Mouse (Mus musculus) thymus, postnatal 10 days (tissue): ENCODE data around the gene Oxld1.

Source experiments
- DNase-seq, 2 experiments: peaks; one replicate each; pipeline ENCODE4 v3.0.0; 2021; ENCODE audit warnings: low spot score in 2 of 2

Gene Oxld1

DNA sequence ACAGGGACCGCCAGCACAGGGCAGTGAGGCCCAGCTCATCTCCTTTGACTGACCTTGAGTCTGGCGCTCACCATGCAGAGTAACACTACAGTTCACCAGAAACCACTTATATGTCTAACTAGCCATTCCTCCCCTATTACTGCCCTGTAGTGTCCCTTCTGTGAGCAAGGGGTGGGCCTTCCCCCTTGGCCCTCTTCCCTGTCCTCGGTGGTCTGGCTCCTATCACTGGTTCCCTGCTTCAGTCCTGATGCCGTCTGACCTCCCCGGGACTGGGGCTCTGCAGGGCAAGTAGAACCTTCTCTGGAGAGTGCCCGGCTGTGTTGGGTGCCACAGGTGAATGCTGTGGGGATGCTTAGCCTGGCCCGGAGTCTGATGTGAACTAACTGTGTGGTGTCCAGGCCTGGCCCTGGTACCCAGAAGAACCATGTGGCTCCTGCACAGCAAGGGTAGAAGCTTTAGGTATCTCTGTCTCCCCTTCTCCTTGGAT, 25.6 kb upstream of the Oxld1 start:
- DNase-seq = no peak

DNA sequence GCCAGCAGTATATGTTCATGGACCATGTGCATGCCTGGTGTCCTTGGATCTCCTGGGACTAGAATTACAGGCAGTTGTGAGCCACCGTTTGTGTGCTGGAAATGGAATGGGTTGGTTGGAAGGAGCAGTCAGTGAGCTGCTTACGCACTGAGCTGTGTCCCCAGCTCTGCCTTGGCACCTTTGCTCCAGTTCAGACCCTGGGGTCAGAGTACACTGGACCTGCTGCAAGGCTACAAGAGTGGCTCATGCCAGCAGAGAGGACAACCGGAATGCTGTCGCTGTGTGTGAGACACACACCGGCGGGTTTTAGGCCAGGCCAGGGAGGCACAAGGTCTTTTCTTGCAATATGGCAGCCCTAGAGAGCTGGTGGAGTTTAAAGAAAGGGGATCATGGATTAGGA, 14.2 kb upstream of the Oxld1 start:
- no peak for DNase-seq

DNA sequence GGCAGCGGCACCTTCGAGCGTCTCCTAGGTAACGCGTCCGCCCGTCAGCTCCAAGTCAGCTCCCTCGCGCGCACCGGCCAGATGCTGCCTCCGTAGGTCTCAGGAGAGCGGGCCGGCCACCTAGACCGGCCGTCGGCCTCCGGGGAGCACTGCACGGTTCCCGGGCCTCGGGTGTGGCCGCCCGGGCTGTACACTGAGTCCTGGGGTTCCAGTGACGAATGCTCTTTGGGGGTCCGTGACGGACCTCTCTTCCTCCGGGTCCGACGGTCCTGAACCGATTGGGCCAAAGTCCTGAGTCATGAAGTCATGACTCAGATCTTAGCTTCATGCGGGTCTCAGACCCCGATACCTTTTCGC, 9.8 kb upstream of the Oxld1 start:
- no peak for DNase-seq

DNA sequence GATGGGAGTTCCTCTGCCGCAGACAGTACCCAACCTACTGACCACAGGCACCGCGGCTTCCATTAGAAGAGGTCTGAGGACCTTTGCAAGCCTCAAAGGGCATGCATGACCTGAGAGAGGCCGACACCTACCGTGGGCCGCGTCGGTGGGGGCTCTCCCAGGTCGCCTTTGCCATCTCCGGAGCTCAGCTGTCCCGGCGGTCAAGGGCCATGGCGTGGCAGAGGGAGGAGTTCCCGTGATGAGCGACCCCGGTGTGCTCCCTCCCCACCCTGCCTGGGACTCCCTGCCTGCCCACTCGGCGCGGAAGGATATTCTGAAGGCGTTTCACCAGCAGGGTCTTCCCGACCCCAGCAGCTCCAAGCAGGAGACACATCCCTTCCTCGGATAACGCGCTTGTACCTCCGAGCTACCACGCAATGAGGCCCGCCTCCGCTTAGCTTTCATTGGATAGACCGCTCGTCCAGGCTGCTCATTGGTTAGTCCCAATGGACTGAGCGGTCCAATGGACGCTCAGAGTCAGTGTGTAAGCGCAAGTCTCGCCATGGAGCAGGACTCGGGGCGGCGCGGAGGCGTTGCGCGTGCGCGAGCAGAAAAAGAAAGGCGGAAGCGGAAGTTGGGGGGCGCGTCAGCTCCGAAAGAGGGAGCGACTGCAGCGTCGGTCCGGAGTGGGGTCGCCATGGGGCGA, 9.3 kb upstream of the Oxld1 start, which contains the start of gene Arl16:
TSS of gene Arl16 (minus strand) at position 557 of the 685 bp plus-strand sequence.
- DNase-seq = peak; percentile 95

DNA sequence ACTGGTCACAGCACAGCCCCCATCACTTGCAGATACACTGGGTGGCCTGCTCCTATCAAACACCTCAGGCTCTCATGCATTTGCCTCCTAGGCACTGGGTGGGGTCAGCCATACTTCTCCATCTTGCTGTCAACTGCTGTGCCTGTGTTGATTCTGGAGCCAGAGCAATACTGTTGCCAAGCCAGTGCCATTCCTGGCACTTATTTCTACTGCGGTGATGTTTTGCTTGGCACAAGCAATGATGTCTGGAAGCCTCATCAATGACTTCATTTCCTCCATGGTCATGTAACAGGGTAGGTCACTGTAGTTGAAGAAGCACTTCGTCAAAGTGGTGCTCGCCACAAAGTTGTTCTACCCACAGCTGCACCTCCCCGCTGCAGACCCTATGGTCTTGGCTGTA, 7.7 kb upstream of the Oxld1 start:
- DNase-seq = no peak

DNA sequence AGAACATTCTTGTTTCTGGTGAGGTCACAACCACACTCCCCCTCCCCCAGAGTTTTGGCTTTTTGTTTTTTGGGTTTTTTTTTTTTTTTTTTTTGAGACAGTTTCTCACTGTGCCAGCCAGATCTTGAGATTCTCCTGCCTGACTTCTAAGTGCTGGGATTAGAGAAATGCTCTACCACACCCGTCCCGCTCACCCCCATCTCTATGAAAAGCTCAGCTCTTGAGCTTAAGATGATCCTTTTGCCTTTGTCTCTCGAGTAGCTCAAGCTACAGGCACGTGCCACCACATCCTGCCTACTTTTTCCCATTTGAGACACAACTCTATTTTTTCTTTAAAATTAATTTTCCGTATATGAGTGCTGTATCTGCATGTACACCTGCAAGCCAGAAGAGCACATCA, 6.5 kb upstream of the Oxld1 start:
- no peak for DNase-seq

DNA sequence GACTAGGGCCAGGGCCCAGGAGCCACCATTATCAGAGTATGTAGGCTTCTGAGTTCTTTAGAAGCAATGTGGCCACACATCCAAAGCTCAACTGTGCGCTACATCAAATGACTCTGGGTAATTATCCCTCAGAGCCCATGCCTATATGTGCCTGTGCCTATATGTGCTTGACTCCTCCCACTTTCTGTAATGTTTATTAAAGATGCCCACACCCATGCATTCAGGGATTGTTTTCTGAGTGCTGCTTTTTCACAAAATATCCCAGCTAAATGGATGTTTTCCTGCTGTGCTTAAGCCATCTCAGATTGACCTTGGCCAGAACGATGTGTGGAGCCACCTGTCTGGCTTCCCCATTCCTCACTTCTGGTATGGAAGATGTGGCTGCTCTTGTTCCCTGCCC, 5.7 kb upstream of the Oxld1 start:
- DNase-seq = no peak

DNA sequence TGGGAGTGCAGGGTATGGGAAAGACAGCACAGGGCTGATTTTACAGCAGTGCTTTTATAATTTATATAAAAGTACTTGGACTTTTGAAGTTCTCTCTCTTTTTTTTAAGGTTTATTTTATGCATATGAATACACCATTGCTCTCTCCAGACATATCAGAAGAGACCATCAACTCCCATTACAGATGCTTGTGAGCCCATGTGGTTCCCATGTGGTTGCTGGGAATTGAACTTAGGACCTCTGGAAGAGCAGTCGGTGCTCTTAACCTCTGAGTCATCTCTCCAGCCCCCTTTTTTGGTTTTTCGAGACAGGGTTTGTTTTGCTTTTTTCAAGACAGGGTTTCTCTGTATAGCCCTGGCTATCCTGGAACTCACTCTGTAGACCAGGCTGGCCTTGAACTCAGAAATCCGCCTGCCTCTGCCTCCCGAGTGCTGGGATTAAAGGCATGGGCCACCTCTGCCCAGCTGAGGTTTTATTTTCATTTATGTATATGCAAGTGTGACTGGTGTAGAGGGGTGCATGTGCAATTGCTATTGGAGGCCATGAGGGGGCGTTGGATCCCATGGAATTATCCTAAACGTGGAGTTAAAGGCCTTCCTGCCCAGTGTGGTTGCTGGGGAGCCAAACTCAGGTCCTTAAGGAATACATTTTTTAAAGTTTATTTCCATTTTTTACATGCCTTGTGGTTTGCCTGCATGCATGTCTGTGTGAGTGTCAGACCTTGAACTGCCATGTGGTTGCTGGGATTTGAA, 1.2 kb upstream of the Oxld1 start:
- DNase-seq = no peak

DNA sequence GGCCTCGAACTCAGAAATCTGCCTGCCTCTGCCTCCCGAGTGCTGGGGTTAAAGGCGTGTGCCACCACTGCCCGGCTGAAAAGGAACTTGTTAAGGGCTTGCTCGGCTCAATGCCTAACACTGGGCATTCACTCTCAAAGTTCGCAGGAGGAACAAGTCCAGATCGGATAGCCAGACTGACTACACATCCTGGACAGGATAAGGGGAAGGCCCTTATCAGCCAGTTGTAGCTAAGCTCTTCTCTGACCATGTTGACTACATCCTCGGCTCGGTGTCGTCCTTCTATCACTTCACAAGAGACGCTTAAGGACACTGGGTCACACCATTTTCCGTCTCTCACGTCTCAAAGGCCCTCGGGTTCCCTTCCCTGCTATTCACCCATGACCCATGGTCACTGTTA, 498 bp downstream of the Oxld1 start:
- DNase-seq = no peak

DNA sequence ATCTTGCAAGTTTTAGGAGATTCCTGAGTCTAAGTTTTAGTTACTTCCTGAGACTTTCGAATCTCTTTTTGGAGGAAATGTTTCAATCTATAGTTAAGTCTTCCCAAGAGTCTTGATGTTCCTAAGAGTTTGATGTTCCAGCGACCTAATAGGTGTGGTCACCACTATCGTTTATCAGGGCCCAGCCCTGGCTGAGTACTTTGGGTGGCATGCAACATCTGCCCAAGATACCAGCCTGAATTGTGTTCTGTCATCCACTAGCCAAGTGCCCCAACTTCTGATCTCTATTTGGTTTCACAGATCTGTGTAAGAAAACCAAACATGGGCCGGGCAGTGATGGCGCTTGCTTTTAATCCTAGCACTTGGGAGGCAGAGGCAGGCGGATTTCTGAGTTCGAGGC, 2.5 kb downstream of the Oxld1 start:
- DNase-seq = no peak

DNA sequence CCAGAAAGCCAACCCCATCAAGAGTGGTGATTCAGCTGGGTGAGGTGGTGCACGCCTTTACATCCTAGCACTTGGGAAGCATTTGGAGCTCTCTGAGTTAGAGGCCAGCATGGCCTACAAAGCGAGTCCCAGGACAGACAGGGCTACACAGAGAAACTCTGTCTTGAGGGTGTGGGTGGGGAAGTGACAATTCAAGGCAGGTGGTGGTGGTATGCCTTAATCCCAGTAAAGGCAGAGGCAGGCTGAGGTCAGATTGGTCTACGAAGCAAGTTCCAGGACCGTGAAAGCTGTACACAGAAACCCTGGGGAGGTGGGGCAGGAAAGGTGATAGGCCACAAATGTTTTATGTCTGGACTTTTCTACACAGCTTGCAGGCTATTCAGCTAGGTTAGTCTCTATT, 2.9 kb downstream of the Oxld1 start:
- no peak for DNase-seq

DNA sequence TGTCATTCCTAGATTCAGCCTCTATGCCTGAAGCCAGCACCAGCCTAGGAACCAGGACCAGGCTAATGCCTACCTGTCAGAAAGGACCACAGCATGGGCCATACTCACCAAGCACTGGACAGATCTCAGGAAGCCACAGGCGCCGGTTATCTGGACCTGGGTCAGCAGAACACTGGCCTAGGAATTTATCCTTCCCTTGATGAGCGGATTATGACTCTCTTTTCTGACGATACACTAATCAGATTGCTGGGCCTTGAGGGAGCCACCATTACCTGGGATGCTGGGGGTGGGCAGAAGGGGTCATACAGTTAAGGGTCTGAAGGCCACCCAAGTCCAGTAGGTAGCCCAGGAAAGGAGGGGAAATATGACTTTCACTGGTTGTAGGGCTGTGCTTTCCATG, 4.6 kb downstream of the Oxld1 start, which contains the start of gene Pde6g:
TSS of gene Pde6g (minus strand) at position 195 of the 400 bp plus-strand sequence.
- DNase-seq = no peak

DNA sequence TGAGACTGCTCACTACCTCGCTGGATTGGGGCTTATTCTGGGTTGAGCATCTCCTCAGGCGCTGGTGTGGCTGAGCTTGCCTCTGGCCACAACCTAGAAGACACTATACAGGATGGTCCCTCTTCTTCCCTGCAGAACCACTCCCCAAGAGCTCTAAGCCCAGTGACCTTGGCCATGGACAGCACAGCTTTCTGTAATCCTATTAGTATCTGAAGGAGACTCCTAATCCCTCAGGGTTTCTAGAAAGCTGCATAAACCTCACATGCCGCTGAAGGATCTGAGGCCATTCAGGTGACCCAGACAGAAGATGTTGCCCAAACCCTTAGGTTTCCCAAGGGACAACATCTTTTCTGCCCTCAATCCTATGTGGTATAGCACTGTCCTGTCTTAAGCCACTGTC, 5.6 kb downstream of the Oxld1 start:
- no peak for DNase-seq

DNA sequence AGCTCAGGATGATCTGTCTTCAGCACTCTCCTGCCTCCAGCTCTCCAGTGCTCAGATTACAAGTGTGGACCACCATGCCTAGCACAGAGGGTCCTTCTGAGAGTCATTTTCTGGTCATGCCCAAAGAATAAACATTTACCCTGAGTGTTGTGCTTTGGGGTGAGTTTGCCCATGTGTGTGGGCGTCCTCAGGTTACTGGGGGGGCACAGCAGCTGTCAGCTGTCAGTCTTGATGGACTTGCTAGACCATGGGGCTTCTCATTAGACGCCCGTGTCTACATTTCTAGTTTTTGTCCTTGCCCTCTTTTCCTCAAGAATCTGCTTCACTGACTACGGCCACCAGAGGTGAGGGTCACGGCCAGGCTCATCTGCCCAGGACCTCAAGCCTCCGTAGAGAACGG, 10.7 kb downstream of the Oxld1 start:
- DNase-seq = no peak

DNA sequence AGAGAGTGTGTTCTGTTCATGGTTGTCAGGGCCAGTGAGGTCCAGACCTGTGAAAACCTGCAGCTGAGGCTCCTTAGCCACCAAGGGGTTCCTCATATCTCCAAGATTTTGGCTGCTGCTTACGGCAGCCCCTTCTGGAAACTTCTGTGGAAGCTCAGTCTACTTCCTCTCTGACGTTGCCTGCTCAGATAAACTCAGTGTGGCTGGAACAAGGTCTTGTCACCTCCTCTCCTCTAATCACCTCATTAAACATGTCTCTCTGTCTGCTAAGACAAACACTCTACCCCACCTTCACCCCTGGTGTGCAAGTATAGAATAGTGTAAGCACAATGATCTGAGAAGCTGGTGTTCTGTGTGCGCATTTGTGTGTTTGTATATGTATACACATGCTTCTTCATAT, 12.4 kb downstream of the Oxld1 start:
- DNase-seq = no peak

DNA sequence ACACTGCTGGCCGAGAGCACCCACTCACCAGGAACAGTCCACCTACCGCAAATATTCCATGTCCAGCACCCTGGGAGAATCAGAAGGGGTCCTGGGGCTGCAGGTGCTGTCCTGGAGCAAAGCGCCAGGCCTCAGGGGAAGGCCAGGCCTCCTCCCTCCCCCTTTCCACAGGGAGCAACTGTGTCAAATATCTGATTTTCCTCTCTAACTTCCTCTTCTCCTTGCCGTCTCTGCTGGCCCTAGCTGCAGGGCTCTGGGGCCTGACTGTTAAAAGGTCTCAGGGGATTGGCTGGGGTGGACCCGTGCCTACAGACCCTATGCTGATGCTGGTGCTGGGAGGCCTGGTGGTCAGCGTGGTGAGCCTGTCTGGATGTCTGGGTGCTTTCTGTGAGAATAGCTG, 13.8 kb downstream of the Oxld1 start:
- no peak for DNase-seq

DNA sequence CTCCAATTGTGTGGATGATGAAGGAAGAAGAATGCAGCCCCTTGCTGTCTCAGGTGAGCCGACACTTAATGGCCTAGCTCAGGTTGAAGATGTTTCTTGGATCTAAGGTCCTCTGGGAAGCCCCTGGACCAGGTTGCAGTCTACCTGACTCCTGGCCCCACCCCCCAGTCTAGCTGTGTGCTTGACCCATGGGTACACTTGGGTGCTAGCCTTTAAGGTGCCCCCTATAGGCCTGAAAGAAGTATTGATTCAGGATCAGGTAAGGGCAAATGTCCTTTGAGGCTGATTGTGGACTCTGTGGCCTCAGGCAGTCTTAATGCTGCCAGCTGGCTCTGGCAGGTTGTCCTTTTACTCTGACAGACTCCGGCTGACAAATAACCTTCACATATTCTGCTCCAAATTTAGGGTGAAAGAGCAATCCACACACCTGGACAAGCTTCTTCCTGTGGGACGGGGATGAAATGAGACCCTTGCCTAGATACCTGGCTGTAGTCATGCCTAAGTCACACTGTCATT, 15.0 kb downstream of the Oxld1 start:
- no peak for DNase-seq

DNA sequence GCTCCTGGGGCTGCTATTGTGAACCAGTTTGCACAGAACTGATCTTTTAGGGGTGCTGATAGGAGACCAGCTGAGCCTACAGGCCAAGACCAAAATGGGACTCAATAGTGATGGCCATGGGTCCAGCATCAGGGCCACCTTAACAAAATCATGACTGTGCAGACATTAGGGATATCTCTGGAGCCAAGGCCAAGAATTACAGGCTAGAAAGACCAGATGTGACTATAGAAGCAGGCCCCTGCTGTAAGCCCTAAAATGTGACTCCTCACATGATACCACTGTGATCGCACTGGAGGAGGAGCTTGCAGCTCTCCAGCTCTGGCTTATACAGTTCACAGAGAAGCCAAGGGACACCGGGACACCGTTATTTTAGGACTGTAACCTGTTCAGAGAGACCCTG, 15.5 kb downstream of the Oxld1 start, which contains the start of gene Tspan10:
TSS of gene Tspan10 (plus strand) at position 301 of the 400 bp plus-strand sequence.
- no peak for DNase-seq

DNA sequence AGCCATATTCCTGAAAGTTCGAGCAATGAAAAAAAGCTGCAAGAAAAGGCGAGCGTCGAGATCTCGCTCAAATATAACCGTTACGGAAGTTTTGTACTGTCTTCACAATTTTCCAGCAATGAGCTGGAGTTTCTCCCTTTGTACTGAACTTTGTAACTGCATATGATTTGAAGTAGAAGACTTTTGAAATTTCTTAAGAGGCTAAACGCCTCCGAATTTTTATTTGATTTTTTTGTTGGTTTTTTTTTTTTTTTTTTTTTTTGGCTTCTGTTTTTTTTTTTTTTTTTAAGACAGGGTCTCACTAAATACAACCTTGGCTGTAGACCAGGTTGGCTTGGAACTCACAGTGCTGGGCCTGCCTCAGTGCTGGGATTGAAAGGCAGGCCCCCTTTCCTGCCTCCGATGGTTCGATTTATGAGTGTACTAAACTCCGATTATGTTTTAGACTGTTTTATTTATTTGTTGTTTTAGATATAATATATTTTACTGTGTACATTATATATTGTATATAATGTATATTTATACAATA, 19.9 kb downstream of the Oxld1 start:
- DNase-seq = no peak

DNA sequence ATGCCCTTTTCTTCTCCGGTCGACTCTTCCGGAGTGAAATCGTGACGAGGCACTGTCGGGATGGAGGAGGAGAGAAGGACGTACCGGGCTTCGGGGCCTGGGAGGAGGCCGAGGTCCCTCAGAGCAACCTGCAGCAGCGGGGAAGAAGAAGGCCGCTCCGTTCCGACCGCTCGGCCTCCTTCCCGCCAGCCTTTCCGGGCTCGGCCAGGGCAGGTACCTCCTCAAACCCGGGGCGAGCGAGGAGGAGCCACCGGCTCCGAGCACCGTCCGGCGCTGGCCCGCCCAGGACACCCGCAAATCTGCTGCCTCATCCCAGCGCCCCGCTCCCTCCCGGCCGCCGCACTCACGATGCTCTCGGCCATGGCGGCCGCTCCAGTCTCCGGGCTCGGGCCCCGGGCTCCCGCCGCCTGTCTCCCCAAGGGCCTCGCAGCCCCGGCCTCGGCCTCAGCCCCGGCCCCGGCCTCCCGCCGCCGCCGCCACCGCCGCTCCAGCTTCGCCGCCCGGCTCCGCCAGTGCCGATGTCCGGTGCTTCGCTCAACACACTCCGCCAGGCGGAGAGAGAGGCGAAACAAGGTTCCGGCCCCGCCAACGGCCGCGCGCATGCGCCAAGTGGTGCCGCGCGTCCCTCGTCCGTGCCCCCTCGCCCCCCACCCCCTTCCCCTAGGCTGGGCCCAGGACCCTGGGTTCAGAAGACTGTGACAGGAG, 20.6 kb downstream of the Oxld1 start, which contains the start of gene Nploc4:
TSS of gene Nploc4 (minus strand) at position 557 of the 705 bp plus-strand sequence.
- peak; percentile 79 to 90 for DNase-seq

DNA sequence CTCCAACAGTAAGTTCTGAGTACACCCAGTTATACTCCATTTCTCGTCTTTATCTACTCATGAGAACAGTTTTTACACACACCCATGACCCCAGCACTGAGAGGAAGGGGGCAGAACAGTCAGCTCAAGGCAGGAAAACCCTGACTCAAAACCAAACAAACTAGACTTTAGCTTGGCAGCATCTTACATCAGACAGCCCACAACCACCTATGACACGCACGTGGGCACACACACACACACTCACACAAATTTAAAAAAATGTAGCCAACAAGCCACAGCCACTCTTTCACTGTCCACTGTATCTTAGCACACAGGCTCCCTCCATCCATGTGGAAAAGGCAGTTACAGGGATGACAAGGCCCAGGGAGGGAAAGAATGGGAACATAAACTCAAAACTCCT, 31.1 kb downstream of the Oxld1 start:
- no peak for DNase-seq
